In the genomic region with DNA sequence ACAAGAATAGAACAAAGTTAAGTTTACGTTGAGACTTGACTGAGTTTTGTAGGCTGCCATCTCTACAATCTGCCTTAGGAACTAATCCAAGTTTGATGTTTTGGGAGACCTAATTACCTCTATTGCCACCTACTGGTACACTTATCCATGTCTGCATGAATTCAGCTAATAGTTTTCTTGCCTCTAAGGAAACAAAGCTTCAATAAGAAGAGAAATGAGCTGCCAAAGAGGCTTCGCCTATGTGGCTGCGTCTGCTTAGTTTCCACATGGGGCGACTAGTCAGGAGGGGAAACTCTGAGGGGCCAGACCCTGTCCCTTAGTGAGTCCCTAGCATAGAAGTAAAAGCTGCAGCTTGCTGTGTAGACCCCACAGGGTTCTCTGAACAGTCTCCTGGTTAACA, we compare ENCODE assay signal across 8 mouse cellular contexts.
DNase-seq lines count a peak whose midpoint lies in the region; TF ChIP-seq lines count a peak whose summit lies in the region.

No protein-coding gene starts in this region.

- 1% methylated on average over 4 of the region's 4 CpGs for WGBS in cerebellum, adult 2 months
- WGBS in limb, embryonic 10.5 days, result 24% methylated on average over 4 of the region's 4 CpGs

- peak; percentile 85 for TF ChIP-seq CTCF in layer of hippocampus, adult 2 months (conservative IDR thresholded peaks at IDR 0.05)
- TF ChIP-seq CTCF in cerebellum, adult 2 months (IDR thresholded peaks at IDR 0.05; ENCODE audit: borderline replicate concordance, insufficient read depth, low read depth, low read length), result peak; percentile 35; the same call in 1 of the 2 replicates

- H3K9me3 ChIP-seq in limb, embryonic 10.5 days (replicated peaks), result no peaks in the 10 kb centered on the region

- no peaks in the 10 kb centered on the region; the same call in 1 of the 2 replicates for H3K4me1 ChIP-seq in cerebellum, adult 2 months (ENCODE audit: control insufficient read depth, insufficient read depth, low read length)
- peaks cover 13% of the 10 kb centered on the region for H3K4me1 ChIP-seq in limb, embryonic 10.5 days

- DNase-seq in layer of hippocampus, adult 2 months (ENCODE audit: low spot score in 2 of 2), result peak; percentile 26 to 51
- DNase-seq in layer of hippocampus, adult 8-10 months (ENCODE audit: low spot score in 2 of 2), result no peak
- DNase-seq in cerebellum, adult 2 months, result peak; percentile 55 to 76
- DNase-seq in heart, adult 9 months (ENCODE audit: low spot score in 2 of 2), result peak; percentile 16 to 19
- no peak for DNase-seq in limb, embryonic 10.5 days (ENCODE audit: low spot score)
- peak; percentile 35 for DNase-seq in skeletal muscle tissue, adult 2 months (ENCODE audit: low read depth, low spot score)
- no peak for DNase-seq in gastrocnemius, postnatal 14 days
- DNase-seq in left cerebral cortex, adult 11 months (ENCODE audit: low spot score), result no peak

- TF ChIP-seq POLR2A in cerebellum, adult 2 months (IDR thresholded peaks at IDR 0.05; ENCODE audit: borderline replicate concordance, insufficient read depth, low read length), result no peak

- no peaks in the 10 kb centered on the region for H3K36me3 ChIP-seq in limb, embryonic 10.5 days

- H3K4me3 ChIP-seq in layer of hippocampus, adult 2 months, result no peak overlapping the region
- H3K4me3 ChIP-seq in cerebellum, adult 2 months (replicated peaks; ENCODE audit: insufficient read depth, low read depth, low read length), result no peak overlapping the region
- no peak overlapping the region for H3K4me3 ChIP-seq in limb, embryonic 10.5 days

- H3K27ac ChIP-seq in layer of hippocampus, adult 2 months, result no peak overlapping the region
- no peak overlapping the region for H3K27ac ChIP-seq in cerebellum, adult 2 months (ENCODE audit: insufficient read depth, low read length)
- H3K27ac ChIP-seq in limb, embryonic 10.5 days, result peak overlapping the region; percentile 81

- intact Hi-C loops in gastrocnemius, postnatal 14 days (cut with DNase I; ENCODE audit: low total_unique reads), result no loop called here

- no peaks in the 10 kb centered on the region for H3K27me3 ChIP-seq in cerebellum, adult 2 months (ENCODE audit: control insufficient read depth, insufficient read depth, low read length)
- H3K27me3 ChIP-seq in limb, embryonic 10.5 days (ENCODE audit: low read depth, poor library complexity, severe bottlenecking), result no peaks in the 10 kb centered on the region

Comparison
In these comparisons a context has a peak if more than half of its experiments do, and no peak if none do; other contexts are left out.
1. DNase-seq: peak in layer of hippocampus, adult 2 months (2 of 2), cerebellum, adult 2 months (2 of 2), heart, adult 9 months (2 of 2) and skeletal muscle tissue, adult 2 months (single experiment); none in layer of hippocampus, adult 8-10 months (0 of 2), limb, embryonic 10.5 days (single experiment), gastrocnemius, postnatal 14 days (single experiment) and left cerebral cortex, adult 11 months (single experiment).